Mouse (Mus musculus): ENCODE measurements around the gene Eif4e2. TPM values are rescaled to one million over a fixed set of nuclear protein-coding genes. Genes with fewer than 3 reads are reported as not detected.

The Eif4e2 gene
- 10 to 100 TPM; 86.8 to 90.0 TPM for total RNA-seq (2021)
- long read RNA-seq, experiment 1, transcript Eif4e2-203 (6 exons, 1,569 nt), result minor isoform, 5 of 116 reads
- long read RNA-seq, experiment 1, transcript Eif4e2-202 (7 exons, 3,394 nt), result minor isoform, 10 of 116 reads
- long read RNA-seq, experiment 1, transcript Eif4e2-204 (7 exons, 1,119 nt), result minor isoform, 30 of 116 reads
- long read RNA-seq, experiment 1, transcript Eif4e2-206 (7 exons, 1,807 nt), result major isoform, 33 of 116 reads
- long read RNA-seq, experiment 1, partial matches to known transcripts, result 20 of 116 reads
- long read RNA-seq, experiment 1, other reads (novel, unspliced or antisense), result 13 of 116 reads
- long read RNA-seq, experiment 2, transcript Eif4e2-203 (6 exons, 1,569 nt), result minor isoform, 5 of 42 reads
- long read RNA-seq, experiment 2, transcript Eif4e2-204 (7 exons, 1,119 nt), result major isoform, 19 of 42 reads
- long read RNA-seq, experiment 2, partial matches to known transcripts, result 4 of 42 reads
- long read RNA-seq, experiment 2, other reads (novel, unspliced or antisense), result 9 of 42 reads

DNA sequence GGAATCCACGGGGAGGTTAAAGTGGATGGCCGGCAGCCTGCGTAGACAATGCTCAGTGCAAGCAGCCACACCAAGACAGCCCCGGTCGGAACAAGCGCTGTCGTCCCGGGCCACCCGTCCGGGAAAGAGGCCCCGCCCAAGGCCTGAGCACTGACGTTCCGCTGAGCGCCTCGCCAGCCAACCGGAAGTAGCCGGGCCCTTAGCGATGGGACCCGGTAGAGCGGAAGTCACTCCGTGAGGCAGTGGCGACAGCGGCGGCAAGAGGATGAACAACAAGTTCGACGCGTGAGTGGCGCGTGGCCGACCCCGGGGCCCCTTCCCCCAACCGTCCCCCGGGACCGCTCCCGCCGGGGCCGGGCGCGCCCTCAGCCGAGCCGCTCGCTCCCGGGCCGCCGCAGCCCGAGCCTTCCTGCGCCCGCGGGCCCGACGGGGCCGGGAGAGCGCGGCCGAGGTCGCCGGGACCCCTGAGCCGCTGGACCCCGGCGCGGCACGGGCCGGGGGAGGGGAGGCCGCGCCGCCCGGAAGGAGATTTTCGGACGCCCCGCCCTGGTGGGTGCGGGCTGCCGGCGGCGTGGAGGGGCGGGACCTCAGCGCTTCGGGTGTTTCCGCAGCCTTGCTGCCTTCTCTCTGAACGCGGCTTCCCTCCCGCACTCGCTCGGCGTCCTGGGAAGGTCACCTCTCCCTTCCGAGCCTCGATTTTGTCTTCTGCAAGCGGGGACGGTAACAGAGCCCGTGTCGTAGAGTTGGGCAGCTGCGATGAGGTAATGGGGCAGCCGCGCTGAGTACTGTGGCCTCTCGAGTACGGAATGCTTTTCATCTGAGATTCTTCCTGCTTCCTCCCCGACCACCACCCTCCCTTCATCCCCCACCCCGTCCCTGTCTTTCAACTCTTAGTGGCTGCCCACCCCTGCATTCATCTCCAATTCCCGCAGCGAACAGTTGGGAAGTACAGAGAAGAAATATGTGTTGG lies at the start of gene Eif4e2:
Gene Eif4e2 (plus strand): TSS at position 180 of the 970 bp plus-strand sequence.
- DNase-seq, result peak; percentile 96 to 97

- no peak for DNase-seq
These were observed 49.4 kb upstream of the Eif4e2 start for GRCm38 (mm10) chr1:87164164-87164795.

DNA sequence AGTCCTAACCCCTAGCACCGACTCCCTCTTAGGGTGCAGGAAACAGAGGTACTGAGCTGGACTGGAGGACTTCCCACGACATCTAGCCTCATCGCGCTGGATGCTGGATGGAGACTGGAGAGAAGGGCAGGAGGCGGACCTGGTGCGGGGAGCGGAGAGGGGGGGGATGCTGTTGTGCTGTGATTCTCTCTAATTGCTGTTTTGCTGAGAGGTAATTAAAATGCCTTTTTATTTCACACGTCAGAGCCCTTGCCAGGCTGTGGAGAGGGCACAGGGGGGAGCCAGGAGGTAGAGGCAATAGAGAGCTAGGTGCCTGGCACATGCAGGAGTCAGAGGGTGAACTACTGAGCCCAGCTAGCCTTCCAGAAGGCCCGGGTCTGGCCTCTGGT lies 48.9 kb upstream of the Eif4e2 start:
- DNase-seq, result no peak

DNA sequence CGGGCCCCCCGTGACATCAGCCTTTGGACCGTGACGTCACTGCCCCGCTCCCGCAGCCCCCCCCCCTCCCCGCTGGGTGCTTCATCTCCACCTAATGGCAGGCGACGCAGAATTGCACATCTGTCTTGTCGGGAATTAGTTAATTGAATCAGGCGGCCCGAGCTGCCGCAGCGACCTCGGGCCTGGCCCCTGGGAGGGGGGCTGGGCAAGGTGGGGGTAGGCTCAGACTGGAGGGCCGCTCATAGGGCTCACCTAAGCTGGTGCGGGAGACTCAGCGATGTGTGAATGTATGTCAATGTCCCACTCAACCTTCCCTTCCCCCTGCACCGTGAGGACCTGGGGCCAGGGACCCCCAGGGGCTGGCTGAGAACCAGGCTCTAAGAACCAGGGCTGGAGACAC lies 43.3 kb upstream of the Eif4e2 start:
- no peak for DNase-seq

DNA sequence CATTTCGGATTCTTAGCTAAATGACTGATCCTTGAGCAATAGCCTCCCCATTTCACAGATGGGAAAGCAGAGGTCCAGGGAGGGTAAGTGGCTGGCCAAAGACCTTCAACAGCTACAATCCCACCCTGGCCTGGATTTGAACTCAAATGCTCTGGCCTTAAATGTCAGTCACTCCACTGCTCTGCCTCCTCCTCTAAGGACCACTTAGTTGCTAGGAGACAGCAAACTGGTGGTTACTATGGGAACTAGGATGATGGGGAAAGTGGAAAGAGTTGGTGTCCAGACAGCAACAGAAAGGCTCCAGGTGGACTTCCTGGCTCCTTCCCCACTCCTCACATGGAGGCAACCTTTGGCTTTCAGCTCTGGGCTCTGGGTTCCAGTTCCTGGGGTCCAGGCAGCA lies 42.4 kb upstream of the Eif4e2 start:
- no peak for DNase-seq

DNA sequence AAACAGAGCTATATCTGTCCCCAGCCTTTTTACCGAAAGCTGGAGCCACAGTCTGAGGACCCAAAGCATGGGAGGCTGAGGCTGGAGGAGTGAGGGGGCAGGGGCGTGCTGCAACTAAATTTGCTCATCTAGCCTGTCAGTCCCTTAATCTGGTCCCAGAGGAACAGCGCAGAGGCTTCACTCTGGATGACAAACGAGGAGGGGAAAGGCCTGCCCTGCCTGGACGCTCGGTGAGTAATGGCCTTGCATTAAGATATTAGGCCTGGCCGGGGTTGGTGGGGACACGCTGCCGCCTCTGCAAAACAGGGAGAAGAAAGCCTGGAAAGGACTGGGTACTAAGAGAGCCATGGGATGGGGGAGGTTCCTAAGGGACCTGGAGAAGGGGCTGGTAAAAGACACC lies 41.4 kb upstream of the Eif4e2 start:
- peak; percentile 44 to 47 for DNase-seq

DNA sequence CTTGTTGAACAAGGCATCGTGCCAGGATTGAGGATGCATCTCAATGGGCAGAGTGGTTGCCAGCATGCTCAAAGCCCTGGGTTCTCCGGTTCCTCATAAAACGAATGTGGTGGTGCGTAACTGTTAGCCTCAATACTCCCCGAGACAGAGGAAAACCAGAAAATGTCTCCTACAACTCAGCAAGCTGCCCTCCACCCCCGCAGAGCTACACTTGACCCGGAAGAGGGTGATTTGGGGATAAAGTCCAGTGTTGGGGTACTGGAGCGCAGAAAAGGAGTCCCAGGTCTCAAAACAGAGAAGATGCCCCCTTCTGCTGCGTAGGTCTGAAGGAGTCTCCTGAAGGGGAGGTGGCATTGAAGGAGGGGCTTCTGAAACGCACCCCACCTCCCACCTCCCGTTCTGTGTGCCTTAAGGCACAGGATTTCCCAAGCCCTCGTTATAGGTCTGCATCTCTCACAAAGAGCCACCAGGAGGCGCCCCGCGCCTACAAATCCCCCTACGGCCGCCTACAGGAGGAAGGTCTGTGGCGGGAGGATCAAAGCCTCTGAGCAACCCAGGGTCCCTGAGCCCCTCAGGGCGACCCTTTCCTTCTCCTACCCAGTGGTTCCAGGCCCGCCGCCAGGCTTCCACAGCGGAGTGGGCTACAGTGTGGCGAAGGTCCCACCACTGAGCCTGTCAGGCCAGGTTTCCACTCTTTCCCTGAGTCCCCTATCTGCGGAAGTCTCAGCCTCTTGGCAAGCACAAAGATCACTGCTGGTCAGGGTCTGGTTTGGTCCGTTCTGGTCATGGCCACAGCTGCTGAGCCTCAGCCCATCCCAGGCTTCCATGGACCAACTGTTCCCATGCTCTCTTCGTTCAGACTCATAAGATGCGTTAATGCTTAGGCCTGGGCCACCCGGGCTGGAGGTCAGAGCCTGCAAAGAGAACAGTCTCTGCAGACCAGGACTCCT lies 39.4 kb upstream of the Eif4e2 start:
- peak; percentile 69 to 73 for DNase-seq

DNA sequence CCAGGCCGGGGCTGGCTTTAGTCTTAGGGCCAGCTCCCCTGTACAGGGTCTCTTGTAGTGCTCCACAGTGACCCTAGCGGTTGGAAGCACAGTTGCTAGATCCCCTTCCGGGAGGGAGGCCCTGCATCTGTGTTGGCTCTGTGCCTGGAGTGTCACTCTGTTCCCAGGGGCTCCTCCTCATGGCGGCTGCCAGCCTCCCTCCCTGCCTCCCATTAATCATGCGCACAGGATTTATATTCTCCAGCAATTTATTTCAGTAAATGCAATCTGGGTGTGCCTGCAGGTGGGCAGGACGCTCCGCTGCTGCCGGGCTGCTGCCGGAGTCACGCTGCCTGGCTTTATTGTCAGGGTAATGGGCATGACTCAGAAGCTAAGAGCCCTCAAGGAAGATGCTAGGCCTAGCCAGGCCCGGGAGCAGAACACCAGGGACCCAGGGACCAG lies 37.8 kb upstream of the Eif4e2 start:
- DNase-seq, result peak; percentile 35 to 53

GRCm38 (mm10) chr1:87180896-87181295 lies 32.8 kb upstream of the Eif4e2 start:
- peak; percentile 75 for DNase-seq

DNA sequence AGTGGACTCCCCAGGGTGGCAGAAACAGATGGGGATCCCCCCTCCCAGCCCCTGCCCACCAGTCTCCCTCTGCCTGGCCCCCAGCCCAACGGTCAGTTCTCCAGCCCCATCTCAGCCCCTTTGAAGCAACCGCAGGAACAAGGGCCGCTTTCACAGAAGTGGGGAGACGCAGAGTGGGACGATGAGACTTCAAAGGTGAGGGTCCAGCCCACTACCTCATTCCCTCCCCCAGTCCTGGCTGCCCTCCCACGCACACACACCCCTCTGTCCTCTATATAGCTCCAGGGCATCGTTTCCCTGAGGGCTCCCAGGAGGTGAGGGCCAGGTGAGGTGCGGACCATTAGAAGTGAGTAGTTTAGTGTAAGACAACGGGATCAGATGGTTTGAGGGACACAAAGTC lies 30.7 kb upstream of the Eif4e2 start, which contains the start of gene Prss56:
Gene Prss56 (plus strand): TSS at position 301 of the 400 bp plus-strand sequence.
- no peak for DNase-seq

- DNase-seq, result peak in 1 of 2 experiments; percentile 39
These were observed 29.5 kb upstream of the Eif4e2 start for GRCm38 (mm10) chr1:87183998-87184750.

DNA sequence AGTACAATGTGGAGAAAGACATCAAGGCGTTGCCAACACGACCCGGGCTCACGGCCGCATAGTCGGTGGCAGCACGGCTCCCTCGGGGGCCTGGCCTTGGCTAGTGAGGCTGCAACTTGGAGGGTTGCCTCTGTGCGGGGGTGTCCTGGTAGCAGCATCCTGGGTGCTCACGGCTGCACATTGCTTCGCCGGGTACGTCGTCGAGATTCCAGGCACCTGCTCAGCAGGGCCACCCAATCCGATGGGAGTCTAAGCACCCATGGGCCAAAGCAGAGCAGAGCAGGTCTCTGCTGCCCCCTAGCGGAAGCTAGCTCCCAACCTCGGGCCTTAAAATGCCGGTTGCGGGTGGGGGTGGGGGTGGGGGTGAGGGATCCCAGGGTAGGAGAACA lies 29.0 kb upstream of the Eif4e2 start:
- peak; percentile 85 to 91 for DNase-seq

GRCm38 (mm10) chr1:87185526-87185925 lies 28.2 kb upstream of the Eif4e2 start:
- no peak for DNase-seq

GRCm38 (mm10) chr1:87186261-87187036 lies 27.3 kb upstream of the Eif4e2 start:
- no peak for DNase-seq

- DNase-seq, result peak; percentile 82 to 87
These were observed 26.7 kb upstream of the Eif4e2 start for GRCm38 (mm10) chr1:87187037-87187355.

DNA sequence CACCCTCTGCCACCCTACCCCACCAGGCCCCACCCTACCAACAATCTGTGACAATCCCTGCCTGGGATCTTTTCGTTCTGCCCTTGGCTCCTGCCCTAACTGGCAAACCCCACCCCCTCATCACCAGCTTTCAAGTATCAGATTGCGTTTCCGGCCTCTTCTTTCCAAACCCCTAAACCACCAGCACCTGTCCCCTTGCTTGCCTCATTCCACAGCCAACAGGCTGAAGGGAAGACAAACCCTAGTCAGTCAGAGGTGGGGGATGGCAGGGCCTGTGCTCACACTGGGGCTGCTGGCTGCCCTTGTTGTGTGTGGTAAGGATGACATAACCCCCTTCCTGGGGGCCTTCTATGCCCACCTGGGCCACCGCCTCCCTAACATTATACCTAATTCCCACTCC lies 23.3 kb upstream of the Eif4e2 start, which contains the start of gene Chrnd:
Gene Chrnd (plus strand): TSS at position 179 of the 400 bp plus-strand sequence.
- no peak for DNase-seq

- no peak for DNase-seq
These were observed 16.4 kb upstream of the Eif4e2 start for GRCm38 (mm10) chr1:87197296-87197695.

GRCm38 (mm10) chr1:87198119-87199065 lies 15.3 kb upstream of the Eif4e2 start:
- no peak for DNase-seq

Data from adrenal gland, postnatal 36 days (tissue).